ENCODE assay signal across 11 mouse cellular contexts in the genomic region with DNA sequence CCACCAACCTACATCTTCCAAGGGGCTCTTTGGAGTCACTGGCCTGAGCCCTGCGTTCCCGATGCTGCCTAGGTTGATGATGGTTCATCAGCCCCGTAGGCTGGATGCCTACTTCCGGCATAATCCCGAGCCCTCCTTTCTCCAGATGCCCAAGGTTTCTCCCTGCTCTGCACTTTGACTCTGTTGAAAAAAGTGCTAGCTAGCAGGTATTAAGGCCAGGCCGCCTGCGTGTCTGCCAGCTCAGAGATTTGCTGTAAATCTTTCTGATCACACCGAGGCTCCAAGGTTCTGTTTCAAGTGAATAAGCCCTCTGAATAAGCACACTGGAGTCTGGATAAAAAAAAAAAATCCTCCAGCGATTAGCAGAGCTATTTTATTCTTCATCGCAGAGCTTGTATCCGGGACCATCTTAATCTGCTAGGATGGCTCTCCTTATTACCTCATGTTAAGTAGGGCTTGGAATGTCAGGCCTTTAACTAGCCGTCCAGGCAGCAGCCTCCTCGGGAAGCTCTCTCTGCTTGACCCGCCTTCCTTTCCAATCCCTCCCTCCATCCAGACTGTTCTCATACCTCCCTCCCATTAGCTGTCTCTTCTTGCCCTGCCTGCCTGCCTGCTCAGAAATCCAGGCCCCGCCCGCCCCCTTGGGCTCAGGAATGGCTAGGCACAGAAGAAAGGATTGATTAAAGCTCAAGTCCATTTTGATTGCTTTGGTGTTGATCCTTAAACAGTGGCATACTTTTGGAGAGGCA. TPM values are rescaled to one million over a fixed set of nuclear protein-coding genes. Genes with fewer than 3 reads are reported as not detected.
DNase-seq lines count a peak whose midpoint lies in the region; ATAC-seq lines count a peak whose summit lies in the region.
"Had no signal": no experiment of that assay in that cellular context is flagged by ENCODE, and none has a peak within 500 bp of the region (broad histone marks: within the 10 kb centered on the region; RNA-seq: fewer than 3 reads in every experiment).

No protein-coding gene starts in this region.

- H3K9me3 ChIP-seq in hindbrain, embryonic 10.5 days = no peaks in the 10 kb centered on the region
- no peaks in the 10 kb centered on the region for H3K9me3 ChIP-seq in limb, embryonic 13.5 days

- no peak overlapping the region for H3K9ac ChIP-seq in limb, embryonic 13.5 days

- DNase-seq in ES-CJ7 (ENCODE audit: low read depth, low spot score) = peak; percentile 62
- DNase-seq in adrenal gland, adult 2 months = peak; percentile 83
- DNase-seq in hindbrain, embryonic 10.5 days (ENCODE audit: low spot score) = peak; percentile 40
- DNase-seq in ovary, postnatal 36 days (ENCODE audit: low spot score) = no peak
- no peak for DNase-seq in T-cell, adult 2 months (ENCODE audit: low spot score)
- DNase-seq in layer of hippocampus, postnatal 14 days (ENCODE audit: low spot score in 2 of 2) = no peak
- no peak for DNase-seq in left cerebral cortex, adult 18-20 months (ENCODE audit: low spot score in 2 of 2)
- DNase-seq: cerebellum, adult 9-10 months; heart, adult 2 months; liver had no signal

- no peak overlapping the region for H3K4me3 ChIP-seq in hindbrain, embryonic 10.5 days
- H3K4me3 ChIP-seq in limb, embryonic 13.5 days = no peak overlapping the region
- H3K4me3 ChIP-seq: heart, adult 2 months had no signal

- no peak for ATAC-seq in limb, embryonic 13.5 days (ENCODE audit: low FRiP score, low read depth)

- peaks cover 100% of the 10 kb centered on the region for H3K36me3 ChIP-seq in hindbrain, embryonic 10.5 days
- H3K36me3 ChIP-seq in limb, embryonic 13.5 days = peaks cover 83% of the 10 kb centered on the region

- peaks cover 84% of the 10 kb centered on the region for H3K4me1 ChIP-seq in hindbrain, embryonic 10.5 days (replicated peaks)
- H3K4me1 ChIP-seq in limb, embryonic 13.5 days = peaks cover 70% of the 10 kb centered on the region

- 0 out of 2 replicates have a peak overlapping the region, but pooled peaks have one; percentile 52 for H3K4me2 ChIP-seq in limb, embryonic 13.5 days (replicated peaks)

- 71% methylated on average over 16 of the region's 16 CpGs for WGBS in hindbrain, embryonic 10.5 days
- WGBS in limb, embryonic 13.5 days = 49% methylated on average over 16 of the region's 16 CpGs

- H3K27me3 ChIP-seq in hindbrain, embryonic 10.5 days (ENCODE audit: insufficient read depth, poor library complexity, severe bottlenecking) = peaks cover 5% of the 10 kb centered on the region; the same call in 1 of the 2 replicates
- H3K27me3 ChIP-seq in limb, embryonic 13.5 days = 0 out of 2 replicates have a peak, but pooled peaks cover 5% of the 10 kb centered on the region

- H3K27ac ChIP-seq in hindbrain, embryonic 10.5 days = peak overlapping the region; percentile 65
- peak overlapping the region; percentile 84 for H3K27ac ChIP-seq in limb, embryonic 13.5 days
- H3K27ac ChIP-seq: heart, adult 2 months had no signal

RNA-seq across cellular contexts. Expression of gene Tle3, which starts 31.9 kb away (rescaled TPM):
- 100 to 1,000 TPM; 106 to 160 TPM for total RNA-seq in adrenal gland, adult 2 months (2021)
- polyA plus RNA-seq in adrenal gland, adult 2 months (2012; rRNA removed) = 193 and 277 TPM in 2 replicates
- 47.4 and 56.0 TPM in 2 replicates for polyA plus RNA-seq in hindbrain, embryonic 10.5 days (2016; fragmentation: Nextera tagmentation; extraction: Ambion mirVana)
- 50.1 and 50.6 TPM in 2 replicates for polyA plus RNA-seq in limb, embryonic 13.5 days (2015; fragmentation: Nextera tagmentation; extraction: Ambion mirVana)
- total RNA-seq in layer of hippocampus, postnatal 14 days (2021) = 10 to 100 TPM; 73.5 to 77.2 TPM
- total RNA-seq in left cerebral cortex, adult 18-20 months (2021) = 10 to 100 TPM; 54.3 to 58.3 TPM

Comparison
In these comparisons a context has a peak if more than half of its experiments do, and no peak if none do; other contexts are left out.
1. DNase-seq: peak in ES-CJ7 (single experiment), adrenal gland, adult 2 months (single experiment) and hindbrain, embryonic 10.5 days (single experiment); none in ovary, postnatal 36 days (single experiment), T-cell, adult 2 months (single experiment), layer of hippocampus, postnatal 14 days (0 of 2) and left cerebral cortex, adult 18-20 months (0 of 2).